Mouse (Mus musculus) liver, embryonic 14.5 days (tissue): ENCODE results near the gene Fam241b.

Experiments
- CTCF ChIP-seq: IDR thresholded peaks from 2 replicates; pipeline ENCODE4 v1.5.1; 2016; ENCODE audit warnings: antibody characterized with exemption, low read depth, control low read depth
- EP300 ChIP-seq: IDR thresholded peaks from 2 replicates; pipeline ENCODE4 v1.6.1; 2016; ENCODE audit warnings: antibody characterized with exemption, low read depth

DNA sequence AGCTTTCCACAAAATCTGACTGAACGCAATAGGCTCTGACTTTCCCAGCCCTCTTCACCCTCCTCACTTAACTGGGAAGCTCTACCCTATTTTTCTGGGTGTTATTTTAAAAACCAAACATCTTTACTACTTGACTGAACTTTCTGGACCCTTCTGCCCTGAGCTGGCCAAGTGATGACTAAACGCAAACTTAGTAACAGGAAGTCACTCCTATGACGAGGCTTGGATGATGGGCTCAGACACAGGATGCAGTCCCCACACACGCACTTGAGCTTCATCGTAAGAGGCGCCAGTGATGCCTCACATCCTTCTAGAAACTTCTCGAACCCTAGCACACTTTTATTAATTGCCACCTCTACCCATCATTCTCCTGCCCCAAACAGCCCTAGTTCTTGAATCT, 74.3 kb downstream of the Fam241b start:
- TF ChIP-seq CTCF = no peak
- TF ChIP-seq EP300 = no peak
